Mouse (Mus musculus) embryo, embryonic 9.5 days (tissue): ENCODE measurements at regions not wholly inside any gene's neighbourhood (a gene's known extent, or its start where the extent isn't known, plus 50 kb on each side); places are given as distances from the start of the nearest gene placed in this dataset.

Experiments used
- DNase-seq: peaks from one replicate; pipeline ENCODE4 v3.0.0-alpha.2; 2017; ENCODE audit errors: extremely low spot score

DNA sequence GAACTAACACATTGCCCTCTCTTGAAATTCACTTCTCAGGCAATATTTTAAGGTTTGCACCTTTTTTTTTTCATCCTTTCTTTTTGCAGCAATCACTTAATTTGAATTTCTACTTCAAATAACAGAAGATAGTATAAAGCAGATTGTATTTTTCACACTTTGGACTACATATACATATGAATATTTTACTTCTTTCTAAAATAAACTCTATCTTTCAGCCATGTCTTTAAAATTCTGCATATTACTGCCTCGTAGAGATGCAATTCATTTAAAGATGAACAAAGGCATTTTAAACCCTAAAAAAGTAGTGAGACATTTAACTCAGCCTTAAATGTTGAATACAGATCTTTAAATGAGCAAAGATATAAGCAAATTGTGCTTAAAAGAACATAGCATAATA, 739.1 kb upstream of the Cdh10 start:
- no peak for DNase-seq
